Mouse (Mus musculus) fibroblast of lung, adult 2 months (primary cell): Measurements from ENCODE around the gene Otol1.

Experiments used
- DNase-seq: peaks from one replicate; pipeline ENCODE4 v3.0.0-alpha.2; 2011; ENCODE audit warnings: low read depth

Otol1 gene

GRCm38 (mm10) chr3:70007313-70007712 is at the start of gene Otol1:
Gene Otol1 (plus strand): TSS chr3:70007613.
- DNase-seq, result no peak

GRCm38 (mm10) chr3:69962187-69962586 is 45.2 kb upstream of the Otol1 start:
- no peak for DNase-seq

- no peak for DNase-seq
Measured at GRCm38 (mm10) chr3:69971482-69972097, 35.8 kb upstream of the Otol1 start.

GRCm38 (mm10) chr3:69978092-69978491 is 29.3 kb upstream of the Otol1 start:
- no peak for DNase-seq

GRCm38 (mm10) chr3:69993806-69994205 is 13.6 kb upstream of the Otol1 start:
- DNase-seq, result no peak

- DNase-seq, result peak; percentile 27
Measured at GRCm38 (mm10) chr3:70001540-70001939, 5.9 kb upstream of the Otol1 start.

- no peak for DNase-seq
Measured at GRCm38 (mm10) chr3:70003126-70003764, 4.2 kb upstream of the Otol1 start.

GRCm38 (mm10) chr3:70003955-70004354 is 3.5 kb upstream of the Otol1 start:
- DNase-seq, result no peak

- no peak for DNase-seq
Measured at GRCm38 (mm10) chr3:70004379-70004778, 3.0 kb upstream of the Otol1 start.

GRCm38 (mm10) chr3:70012641-70013040 is 5.2 kb downstream of the Otol1 start:
- no peak for DNase-seq

GRCm38 (mm10) chr3:70026605-70027004 is 19.2 kb downstream of the Otol1 start:
- DNase-seq, result peak; percentile 32

GRCm38 (mm10) chr3:70029260-70029659 is 21.8 kb downstream of the Otol1 start:
- no peak for DNase-seq

- DNase-seq, result no peak
Measured at GRCm38 (mm10) chr3:70035593-70035992, 28.2 kb downstream of the Otol1 start.
